Mouse (Mus musculus) splenic B cell, adult 2 months (primary cell): ENCODE results near the gene Gfer.

ENCODE experiments used
- DNase-seq: peaks from one replicate; pipeline ENCODE4 v3.0.0-alpha.2; 2011; ENCODE audit warnings: low read depth, low spot score
- H3K27me3 ChIP-seq: 2 replicates; pipeline ENCODE4 v1.6.1; 2012; ENCODE audit warnings: mild to moderate bottlenecking, low read length, moderate library complexity, mixed read lengths; ENCODE audit not compliant: control insufficient read depth, poor library complexity, insufficient read depth, severe bottlenecking
- H3K36me3 ChIP-seq: 2 replicates; pipeline ENCODE4 v1.6.1; 2012; ENCODE audit warnings: mild to moderate bottlenecking, low read length, moderate library complexity, mixed read lengths; ENCODE audit not compliant: control insufficient read depth, poor library complexity, insufficient read depth, severe bottlenecking

The Gfer gene

DNA sequence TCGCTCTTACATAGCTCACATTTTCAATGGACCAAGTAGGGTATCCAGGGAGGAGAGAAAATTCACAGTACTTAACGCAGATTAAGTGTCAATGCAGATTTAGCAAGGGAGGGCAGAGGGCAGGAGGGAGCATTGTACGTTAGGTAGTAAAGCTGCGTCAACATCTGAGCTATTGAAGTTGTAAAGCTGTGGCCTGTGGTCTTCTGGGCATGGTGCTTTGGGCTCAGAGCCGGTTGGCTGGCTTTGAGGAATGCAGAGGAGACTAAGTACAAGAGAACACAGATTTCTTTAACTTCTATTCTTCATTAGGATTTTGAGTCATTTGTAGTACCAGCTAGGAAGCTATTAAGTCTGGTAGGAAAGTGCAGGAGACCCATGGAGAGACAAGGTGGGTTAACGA lies 19.6 kb upstream of the Gfer start:
- H3K27me3 ChIP-seq: no peaks in the 10 kb centered on the region
- DNase-seq: no peak
- 0 out of 2 replicates have a peak, but pooled peaks cover under 1% of the 10 kb centered on the region for H3K36me3 ChIP-seq

DNA sequence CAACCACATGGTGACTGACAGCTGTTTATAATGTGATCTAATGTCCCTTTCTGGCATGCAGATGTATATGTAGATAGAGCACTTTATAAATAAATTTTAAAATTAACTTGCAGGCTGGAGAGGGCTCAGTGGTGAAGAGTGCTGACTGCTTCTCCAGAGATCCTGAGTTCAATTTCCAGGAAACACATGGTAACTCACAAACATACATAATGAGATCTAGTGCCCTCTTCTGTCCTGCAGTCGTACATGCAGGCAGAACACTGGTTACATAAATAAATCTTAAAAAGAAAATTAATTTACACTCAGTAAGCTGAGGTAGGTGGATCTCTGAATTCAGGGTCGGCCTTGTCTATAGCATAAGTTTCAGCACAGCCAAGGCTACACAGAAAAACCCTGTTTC lies 12.7 kb upstream of the Gfer start:
- Histone ChIP-seq H3K27me3 (no peaks in the 10 kb centered on the region), H3K36me3 (no peaks in the 10 kb centered on the region; the same call in 1 of the 2 replicates)
- DNase-seq: peak; percentile 71

GRCm38 (mm10) chr17:24707801-24708425 lies 12.0 kb upstream of the Gfer start:
- H3K27me3 ChIP-seq: no peaks in the 10 kb centered on the region
- H3K36me3 ChIP-seq: no peaks in the 10 kb centered on the region; the same call in 1 of the 2 replicates
- DNase-seq: peak; percentile 45

- Histone ChIP-seq H3K36me3 (no peaks in the 10 kb centered on the region; the same call in 1 of the 2 replicates), H3K27me3 (no peaks in the 10 kb centered on the region)
- DNase-seq: peak; percentile 92
Observed at GRCm38 (mm10) chr17:24706982-24707800, 11.2 kb upstream of the Gfer start, which contains the start of gene Tbl3. Tbl3 (minus strand) TSS chr17:24707660.

GRCm38 (mm10) chr17:24705821-24706220 lies 9.9 kb upstream of the Gfer start:
- H3K27me3 ChIP-seq: no peaks in the 10 kb centered on the region
- no peak for DNase-seq
- peaks cover 2% of the 10 kb centered on the region for H3K36me3 ChIP-seq

- DNase-seq: no peak
Observed at GRCm38 (mm10) chr17:24701251-24701650, 5.3 kb upstream of the Gfer start.

GRCm38 (mm10) chr17:24699473-24699872 lies 3.5 kb upstream of the Gfer start:
- no peak for DNase-seq
- Histone ChIP-seq H3K36me3 (peaks cover 2% of the 10 kb centered on the region), H3K27me3 (no peaks in the 10 kb centered on the region)

More at GRCm38 (mm10) chr17:24701251-24701650, 5.3 kb upstream of the Gfer start:
- Histone ChIP-seq H3K27me3 (no peaks in the 10 kb centered on the region), H3K36me3 (peaks cover 2% of the 10 kb centered on the region)

- H3K27me3 ChIP-seq: no peaks in the 10 kb centered on the region
- no peak for DNase-seq
- peaks cover 2% of the 10 kb centered on the region for H3K36me3 ChIP-seq
Observed at GRCm38 (mm10) chr17:24698715-24699114, 2.8 kb upstream of the Gfer start.

- no peak for DNase-seq
- Histone ChIP-seq H3K27me3 (no peaks in the 10 kb centered on the region), H3K36me3 (peaks cover 2% of the 10 kb centered on the region)
Observed at GRCm38 (mm10) chr17:24697985-24698384, 2.0 kb upstream of the Gfer start.

GRCm38 (mm10) chr17:24695326-24696010 lies 488 bp downstream of the Gfer start:
- Histone ChIP-seq H3K36me3 (no peaks in the 10 kb centered on the region), H3K27me3 (no peaks in the 10 kb centered on the region)
- DNase-seq: no peak

GRCm38 (mm10) chr17:24692385-24692784 lies 3.6 kb downstream of the Gfer start:
- H3K36me3 ChIP-seq: no peaks in the 10 kb centered on the region; the same call in 1 of the 2 replicates
- no peak for DNase-seq
- H3K27me3 ChIP-seq: no peaks in the 10 kb centered on the region; the same call in 1 of the 2 replicates

DNA sequence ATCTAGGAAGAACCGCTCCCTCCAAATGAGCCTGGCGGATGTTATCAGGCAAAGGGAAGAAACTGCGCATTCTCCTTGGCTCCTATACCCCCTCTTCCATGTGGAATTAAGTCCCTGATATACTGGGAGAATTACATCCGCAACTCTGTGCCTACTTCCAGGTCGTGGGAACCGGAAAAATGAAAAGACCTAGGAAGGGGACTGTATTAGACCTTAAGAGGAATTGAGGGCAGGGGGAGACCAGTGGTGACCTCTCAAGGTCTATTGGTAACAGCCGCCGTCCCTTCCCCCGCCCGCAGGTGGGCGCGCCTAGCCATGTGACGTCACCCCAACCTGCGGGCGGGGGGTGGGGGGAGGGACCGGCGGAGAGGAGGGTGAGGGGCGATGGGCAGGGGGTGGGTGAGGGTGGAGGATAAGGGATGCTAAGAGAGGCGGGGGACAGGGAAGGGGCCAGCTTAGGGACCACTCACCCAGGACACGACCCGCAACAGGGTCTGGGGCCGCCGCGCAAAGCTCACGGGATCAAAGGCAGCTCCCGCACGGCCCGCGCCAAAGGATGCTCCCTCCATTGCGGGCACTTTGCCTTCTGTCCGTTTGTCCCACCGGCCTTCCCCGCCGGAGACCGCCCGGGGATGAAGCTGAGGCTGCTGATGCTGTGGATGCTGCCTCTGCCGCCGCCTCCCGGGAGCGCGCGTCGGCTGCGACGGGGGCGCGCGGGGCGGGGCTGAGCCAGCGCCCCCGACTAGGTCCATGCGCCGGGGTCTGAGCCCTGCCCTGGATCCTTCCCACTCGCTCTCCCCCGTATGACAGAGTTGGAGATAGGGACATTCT lies 6.5 kb downstream of the Gfer start, which contains the start of gene Syngr3:
Gene Syngr3 (minus strand): TSS at position 705 of the 831 bp plus-strand sequence.
- no peak for DNase-seq

GRCm38 (mm10) chr17:24687599-24687998 lies 8.4 kb downstream of the Gfer start:
- Histone ChIP-seq H3K36me3 (no peaks in the 10 kb centered on the region; the same call in 1 of the 2 replicates), H3K27me3 (no peaks in the 10 kb centered on the region; the same call in 1 of the 2 replicates)
- DNase-seq: no peak

More for the DNA sequence above, 6.5 kb downstream of the Gfer start, which contains the start of gene Syngr3:
- Histone ChIP-seq H3K27me3 (no peaks in the 10 kb centered on the region; the same call in 1 of the 2 replicates), H3K36me3 (no peaks in the 10 kb centered on the region; the same call in 1 of the 2 replicates)

GRCm38 (mm10) chr17:24687146-24687595 lies 8.8 kb downstream of the Gfer start:
- no peaks in the 10 kb centered on the region; the same call in 1 of the 2 replicates for H3K36me3 ChIP-seq
- DNase-seq: peak; percentile 68
- no peaks in the 10 kb centered on the region; the same call in 1 of the 2 replicates for H3K27me3 ChIP-seq
